Mouse (Mus musculus) midbrain, embryonic 15.5 days (tissue): ENCODE measurements at regions not wholly inside any gene's neighbourhood (a gene's known extent, or its start where the extent isn't known, plus 50 kb on each side); places are given as distances from the start of the nearest gene placed in this dataset.
A peak's percentile ranks its signal among the peaks of the same experiment; 100 is the strongest.

Experiments used
- ATAC-seq: fragments of 200-750 bp; cut with Nextera tagmentation; replicated peaks from 2 replicates; pipeline ENCODE4 v1.8.0; 2017; ENCODE audit warnings: moderate TSS enrichment
- H3K27ac ChIP-seq: fragments of 300-500 bp; sonication (generic); 2 replicates; pipeline ENCODE4 v1.5.1; 2015; ENCODE audit warnings: mild to moderate bottlenecking, inconsistent platforms
- H3K27me3 ChIP-seq: fragments of 300-500 bp; sonication (generic); replicated peaks from 2 replicates; pipeline ENCODE4 v1.6.1; 2015; ENCODE audit warnings: inconsistent platforms
- H3K36me3 ChIP-seq: fragments of 300-500 bp; sonication (generic); replicated peaks from 2 replicates; pipeline ENCODE4 v1.6.1; 2015; ENCODE audit warnings: inconsistent platforms
- H3K4me1 ChIP-seq: fragments of 300-500 bp; sonication (generic); 2 replicates; pipeline ENCODE4 v1.6.1; 2015; ENCODE audit warnings: inconsistent platforms
- H3K4me2 ChIP-seq: fragments of 300-500 bp; sonication (generic); 2 replicates; pipeline ENCODE4 v1.6.1; 2015; ENCODE audit warnings: inconsistent platforms, mild to moderate bottlenecking, moderate library complexity
- H3K4me3 ChIP-seq: fragments of 300-500 bp; sonication (generic); 2 replicates; pipeline ENCODE4 v1.5.1; 2015; ENCODE audit warnings: mild to moderate bottlenecking, inconsistent platforms
- H3K9ac ChIP-seq: fragments of 300-500 bp; sonication (generic); 2 replicates; pipeline ENCODE4 v1.6.1; 2015; ENCODE audit warnings: mild to moderate bottlenecking, inconsistent platforms
- H3K9me3 ChIP-seq: fragments of 300-500 bp; sonication (generic); 2 replicates; pipeline ENCODE4 v1.6.1; 2016; ENCODE audit warnings: inconsistent platforms
- WGBS: fragments of 180-500 bp; shearing (Covaris S2); methylation state at CpG from one replicate; pipeline ENCODE4 v1.1.7; 2015; ENCODE audit warnings: mixed read lengths; 5-methylcytosine and 5-hydroxymethylcytosine counted together

GRCm38 (mm10) chr9:89827564-89827963 is 82.1 kb upstream of the Rasgrf1 start:
- 0 out of 2 replicates have a peak, but pooled peaks cover 5% of the 10 kb centered on the region for H3K27me3 ChIP-seq
- H3K4me2 ChIP-seq, result peak overlapping the region; percentile 36; the same call in 1 of the 2 replicates
- WGBS, result 55% methylated on average over 5 of the region's 5 CpGs
- H3K9me3 ChIP-seq, result no peaks in the 10 kb centered on the region
- H3K4me3 ChIP-seq, result no peak overlapping the region
- H3K9ac ChIP-seq, result no peak overlapping the region
- H3K27ac ChIP-seq, result no peak overlapping the region
- no peaks in the 10 kb centered on the region for H3K4me1 ChIP-seq
- ATAC-seq, result 0 out of 2 replicates have a peak, but pooled peaks have one; percentile 10
- H3K36me3 ChIP-seq, result no peaks in the 10 kb centered on the region

DNA sequence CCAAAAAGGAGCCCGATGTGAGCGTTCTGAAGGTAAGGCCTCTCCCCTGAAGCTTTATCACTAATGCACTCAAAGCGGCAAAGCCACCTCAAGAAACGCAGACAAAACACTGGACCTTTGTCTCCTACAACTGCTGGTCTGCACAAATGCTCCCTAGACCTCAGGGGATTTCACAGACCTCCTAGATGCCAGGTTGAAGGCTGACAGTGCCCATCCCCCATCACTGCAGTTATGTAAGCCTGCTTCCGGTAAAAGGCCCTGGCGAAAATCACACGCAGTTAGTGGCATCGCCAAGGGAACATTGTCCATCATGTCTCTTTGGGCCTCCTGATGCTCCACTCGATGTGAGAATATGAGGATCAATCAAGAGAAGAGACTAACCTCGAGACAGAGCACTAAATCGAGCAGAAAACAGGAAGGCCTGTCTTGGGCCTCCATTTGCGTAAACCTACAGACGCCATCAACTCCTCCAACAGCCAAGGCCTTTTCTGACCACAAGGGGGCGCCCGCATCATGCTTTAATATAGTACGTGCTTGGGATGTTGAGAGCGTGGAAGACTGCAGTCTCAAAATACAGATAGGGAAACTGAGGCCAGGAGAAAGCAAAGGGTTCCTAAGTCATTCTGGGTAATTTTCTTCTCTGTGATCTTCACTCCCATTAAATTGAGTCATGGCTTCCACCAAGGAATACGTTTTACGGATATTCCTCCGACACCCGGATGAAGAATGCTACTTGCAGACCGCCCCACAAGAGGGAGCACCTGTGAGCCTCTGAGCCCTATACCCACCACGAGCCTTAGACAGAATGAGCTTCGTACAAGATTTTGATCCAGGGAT is 82.8 kb upstream of the Rasgrf1 start:
- WGBS, result 34% methylated on average over 24 of the region's 24 CpGs
- Histone ChIP-seq H3K36me3 (no peaks in the 10 kb centered on the region), H3K4me1 (peaks cover 4% of the 10 kb centered on the region), H3K9me3 (no peaks in the 10 kb centered on the region), H3K4me3 (peak overlapping the region; percentile 16; the same call in 1 of the 2 replicates), H3K4me2 (peak overlapping the region; percentile 36), H3K27me3 (0 out of 2 replicates have a peak, but pooled peaks cover 5% of the 10 kb centered on the region), H3K9ac (no peak overlapping the region), H3K27ac (no peak overlapping the region)
- peak; percentile 88 for ATAC-seq

GRCm38 (mm10) chr9:89821853-89822243 is 83.6 kb upstream of the Ankrd34c start:
- Histone ChIP-seq H3K36me3 (no peaks in the 10 kb centered on the region), H3K4me2 (no peak overlapping the region), H3K9me3 (no peaks in the 10 kb centered on the region), H3K4me1 (peaks cover 14% of the 10 kb centered on the region), H3K9ac (no peak overlapping the region), H3K4me3 (no peak overlapping the region), H3K27me3 (no peaks in the 10 kb centered on the region), H3K27ac (peak overlapping the region; percentile 56)
- ATAC-seq, result no peak
- WGBS, result 60% methylated on average over 4 of the region's 4 CpGs

- Histone ChIP-seq H3K4me2 (0 out of 2 replicates have a peak overlapping the region, but pooled peaks have one; percentile 11), H3K27me3 (no peaks in the 10 kb centered on the region)
- 49% methylated on average over 20 of the region's 20 CpGs for WGBS
Observed at GRCm38 (mm10) chr9:89821109-89821852, 83.0 kb upstream of the Ankrd34c start.

GRCm38 (mm10) chr9:89813616-89814318 is 75.5 kb upstream of the Ankrd34c start:
- no peak overlapping the region for H3K27ac ChIP-seq

More at GRCm38 (mm10) chr9:89821109-89821852, 83.0 kb upstream of the Ankrd34c start:
- no peaks in the 10 kb centered on the region for H3K9me3 ChIP-seq
- H3K4me1 ChIP-seq, result peaks cover 14% of the 10 kb centered on the region
- ATAC-seq, result peak; percentile 68
- no peak overlapping the region for H3K4me3 ChIP-seq
- peak overlapping the region; percentile 56 for H3K27ac ChIP-seq
- no peaks in the 10 kb centered on the region for H3K36me3 ChIP-seq
- no peak overlapping the region for H3K9ac ChIP-seq

DNA sequence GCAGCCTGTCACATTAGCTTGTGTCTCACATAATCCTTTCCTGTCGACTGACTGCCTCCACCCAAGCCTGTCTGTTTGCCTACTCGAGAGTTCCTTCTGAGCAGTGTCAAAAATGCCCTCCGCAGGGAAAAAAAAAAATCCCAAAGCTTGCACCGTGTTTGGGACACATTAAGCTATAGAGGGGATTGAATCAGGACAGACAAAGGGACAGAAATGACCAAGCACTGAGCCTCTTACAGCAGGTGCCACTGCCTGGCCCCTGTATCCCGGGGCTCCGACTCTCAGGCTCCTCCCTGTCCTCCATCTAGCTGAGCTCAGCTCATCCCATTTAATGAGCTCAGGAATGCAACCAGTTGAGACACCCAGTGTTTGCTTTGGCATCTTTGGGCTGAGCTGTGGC is 69.1 kb upstream of the Ankrd34c start:
- H3K27ac ChIP-seq, result no peak overlapping the region
- H3K4me3 ChIP-seq, result no peak overlapping the region
- no peaks in the 10 kb centered on the region for H3K9me3 ChIP-seq
- ATAC-seq, result no peak
- no peaks in the 10 kb centered on the region for H3K4me1 ChIP-seq
- H3K9ac ChIP-seq, result no peak overlapping the region
- H3K4me2 ChIP-seq, result no peak overlapping the region
- WGBS, result 29% methylated on average over 6 of the region's 6 CpGs
- no peaks in the 10 kb centered on the region for H3K27me3 ChIP-seq
- H3K36me3 ChIP-seq, result no peaks in the 10 kb centered on the region

More at GRCm38 (mm10) chr9:89813616-89814318, 75.5 kb upstream of the Ankrd34c start:
- Histone ChIP-seq H3K27me3 (no peaks in the 10 kb centered on the region), H3K4me1 (0 out of 2 replicates have a peak, but pooled peaks cover 5% of the 10 kb centered on the region), H3K4me2 (no peak overlapping the region), H3K4me3 (no peak overlapping the region), H3K9ac (no peak overlapping the region), H3K36me3 (no peaks in the 10 kb centered on the region), H3K9me3 (no peaks in the 10 kb centered on the region)
- WGBS, result 31% methylated on average over 8 of the region's 8 CpGs
- peak; percentile 87 for ATAC-seq

GRCm38 (mm10) chr9:89802658-89803057 is 64.4 kb upstream of the Ankrd34c start:
- Histone ChIP-seq H3K4me2 (no peak overlapping the region), H3K4me3 (no peak overlapping the region), H3K27me3 (no peaks in the 10 kb centered on the region), H3K36me3 (no peaks in the 10 kb centered on the region), H3K4me1 (no peaks in the 10 kb centered on the region), H3K9me3 (no peaks in the 10 kb centered on the region), H3K27ac (no peak overlapping the region), H3K9ac (no peak overlapping the region)
- WGBS, result 86% methylated on average over 10 of the region's 10 CpGs
- no peak for ATAC-seq

DNA sequence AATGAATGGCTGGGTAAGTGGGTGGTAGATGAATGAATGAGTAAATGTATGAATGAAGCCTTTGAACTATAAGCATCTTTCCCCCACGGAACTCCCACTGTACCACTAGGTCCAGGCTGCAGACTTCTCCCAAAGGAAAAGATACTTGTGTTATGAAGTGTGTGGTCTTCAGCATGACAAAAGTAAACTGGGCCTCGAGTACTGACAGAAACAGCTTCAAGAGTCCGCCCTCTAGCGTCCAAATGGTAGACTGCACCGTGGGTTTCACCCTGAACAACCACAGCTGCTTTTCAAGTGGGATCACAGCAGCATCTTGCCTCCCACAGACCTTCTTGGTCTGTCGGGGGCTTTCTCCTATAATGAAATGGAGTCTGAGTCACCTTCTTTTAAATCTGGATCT is 54.7 kb upstream of the Ankrd34c start:
- H3K27ac ChIP-seq, result no peak overlapping the region
- H3K4me3 ChIP-seq, result no peak overlapping the region
- ATAC-seq, result 0 out of 2 replicates have a peak, but pooled peaks have one; percentile 56
- no peak overlapping the region for H3K9ac ChIP-seq
- no peaks in the 10 kb centered on the region for H3K27me3 ChIP-seq
- H3K36me3 ChIP-seq, result no peaks in the 10 kb centered on the region
- H3K4me2 ChIP-seq, result no peak overlapping the region
- no peaks in the 10 kb centered on the region for H3K9me3 ChIP-seq
- WGBS, result 8% methylated on average over 6 of the region's 6 CpGs
- H3K4me1 ChIP-seq, result no peaks in the 10 kb centered on the region

DNA sequence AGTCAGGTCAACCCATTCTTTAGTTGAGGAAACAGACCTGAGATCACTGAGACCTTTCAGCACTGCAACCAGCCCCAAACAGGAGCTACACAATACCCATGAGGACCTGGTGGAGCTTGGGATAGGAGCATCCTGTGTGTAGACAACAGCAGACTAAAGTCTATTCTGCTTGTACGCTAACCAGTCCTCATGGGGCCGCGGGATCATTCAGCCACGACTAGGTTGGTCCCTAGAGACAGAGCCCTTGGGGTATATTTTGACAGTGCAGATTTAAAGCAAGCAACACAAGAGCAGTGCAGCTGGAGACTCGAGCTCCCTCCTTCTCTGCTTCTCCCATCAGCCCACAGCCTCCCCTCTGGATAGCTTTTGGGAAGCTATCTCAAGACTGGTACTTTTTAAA is 51.7 kb upstream of the Ankrd34c start:
- H3K4me2 ChIP-seq, result no peak overlapping the region
- H3K9me3 ChIP-seq, result no peaks in the 10 kb centered on the region
- no peak overlapping the region for H3K4me3 ChIP-seq
- H3K9ac ChIP-seq, result no peak overlapping the region
- no peaks in the 10 kb centered on the region for H3K4me1 ChIP-seq
- no peak for ATAC-seq
- no peak overlapping the region for H3K27ac ChIP-seq
- no peaks in the 10 kb centered on the region for H3K27me3 ChIP-seq
- H3K36me3 ChIP-seq, result no peaks in the 10 kb centered on the region
- 84% methylated on average over 5 of the region's 5 CpGs for WGBS

DNA sequence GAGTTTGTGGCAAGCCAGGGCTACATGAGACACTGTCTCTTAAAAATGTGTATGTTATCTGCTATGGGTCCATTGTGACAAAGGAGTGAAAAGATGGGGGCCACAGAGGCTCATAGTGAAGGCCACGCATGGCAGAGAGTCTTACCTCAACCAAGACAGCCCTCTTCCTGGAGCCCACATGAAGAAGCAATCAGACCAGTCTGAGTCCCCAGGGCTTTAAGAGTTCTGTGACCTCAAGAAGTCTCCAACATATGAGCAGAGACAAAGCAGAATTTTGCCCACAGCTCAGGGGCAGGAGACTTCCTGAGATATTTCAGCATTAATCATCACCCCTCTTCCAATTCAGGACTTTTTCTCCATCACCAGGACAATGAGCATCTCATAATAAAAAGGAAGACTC is 50.4 kb upstream of the Ankrd34c start:
- 97% methylated on average over 1 of the region's 1 CpGs for WGBS
- no peaks in the 10 kb centered on the region for H3K4me1 ChIP-seq
- no peaks in the 10 kb centered on the region for H3K27me3 ChIP-seq
- ATAC-seq, result no peak
- no peak overlapping the region for H3K4me3 ChIP-seq
- H3K9me3 ChIP-seq, result no peaks in the 10 kb centered on the region
- H3K9ac ChIP-seq, result no peak overlapping the region
- no peak overlapping the region for H3K27ac ChIP-seq
- no peaks in the 10 kb centered on the region for H3K36me3 ChIP-seq
- no peak overlapping the region for H3K4me2 ChIP-seq
